Mouse (Mus musculus) ES-E14 (cell line): ENCODE measurements around the gene Ralgps1. TPM values are rescaled to one million over a fixed set of nuclear protein-coding genes. Genes with fewer than 3 reads are reported as not detected.

Experiments
- DNase-seq: peaks from one replicate; pipeline ENCODE4 v3.0.0-alpha.2; 2013; ENCODE audit warnings: low read depth, low spot score
- H3K27ac ChIP-seq: 2 replicates; pipeline ENCODE4 v1.5.1; 2012; ENCODE audit warnings: low read depth, mild to moderate bottlenecking, low read length, moderate library complexity, mixed read lengths; ENCODE audit not compliant: poor library complexity, insufficient read depth, severe bottlenecking
- H3K36me3 ChIP-seq: 2 replicates; pipeline ENCODE4 v1.6.1; 2012; ENCODE audit warnings: mild to moderate bottlenecking, low read length, moderate library complexity, mixed read lengths; ENCODE audit not compliant: control insufficient read depth, poor library complexity, insufficient read depth, severe bottlenecking
- H3K4me1 ChIP-seq, 2 experiments: fragments of 150-350 bp in 1 of 2; sonication (generic) in 1 of 2; 2 replicates each; pipeline ENCODE4 v1.6.1; 2012; ENCODE audit warnings: low read length in 2 of 2, mild to moderate bottlenecking in 1 of 2, mixed read lengths in 1 of 2; ENCODE audit not compliant: control insufficient read depth in 2 of 2, insufficient read depth in 2 of 2, poor library complexity in 1 of 2
- H3K4me3 ChIP-seq, 2 experiments: fragments of 150-350 bp in 1 of 2; sonication (generic) in 1 of 2; 2 replicates each; pipeline ENCODE4 v1.5.1; 2012; ENCODE audit warnings: low read length in 2 of 2, low read depth in 1 of 2, mild to moderate bottlenecking in 1 of 2, mixed read lengths in 1 of 2; ENCODE audit not compliant: insufficient read depth in 1 of 2, poor library complexity in 1 of 2, severe bottlenecking in 1 of 2
- H3K9ac ChIP-seq: 2 replicates; pipeline ENCODE4 v1.6.1; 2012; ENCODE audit warnings: low read depth, mild to moderate bottlenecking, low read length, mixed read lengths; ENCODE audit not compliant: poor library complexity, insufficient read depth, severe bottlenecking
- H3K9me3 ChIP-seq: fragments of 150-350 bp; sonication (generic); 2 replicates; pipeline ENCODE4 v1.6.1; 2012; ENCODE audit warnings: low read depth, mild to moderate bottlenecking, low read length; ENCODE audit not compliant: control insufficient read depth, insufficient read depth
- CHD2 ChIP-seq: IDR thresholded peaks from 2 replicates; pipeline ENCODE4 v1.6.1; 2014; ENCODE audit warnings: mild to moderate bottlenecking, low read depth, low read length, inconsistent platforms
- HCFC1 ChIP-seq: IDR thresholded peaks from 2 replicates; pipeline ENCODE4 v1.6.1; 2012; ENCODE audit warnings: low read length, inconsistent platforms, borderline replicate concordance; ENCODE audit not compliant: insufficient read depth
- MAFK ChIP-seq: IDR thresholded peaks from 2 replicates; pipeline ENCODE4 v1.6.1; 2014; ENCODE audit warnings: mild to moderate bottlenecking, low read depth, low read length, inconsistent platforms; ENCODE audit not compliant: insufficient read depth
- ZC3H11A ChIP-seq: IDR thresholded peaks from 2 replicates; pipeline ENCODE4 v1.6.1; 2012; ENCODE audit warnings: low read depth, mild to moderate bottlenecking, inconsistent platforms, low read length, borderline replicate concordance
- ZNF384 ChIP-seq: IDR thresholded peaks from 2 replicates; pipeline ENCODE4 v1.6.1; 2012; ENCODE audit warnings: low read depth, low read length, inconsistent platforms
- in situ Hi-C, 2 experiments: fragments of 600-800 bp; cut with MboI; formaldehyde crosslinking; loops; one replicate each; pipeline ENCODE4 v1.15.1; 2025; ENCODE audit warnings: low sequenced_read_pairs in 2 of 2, inconsistent platforms in 1 of 2; ENCODE audit not compliant: unreplicated experiment in 2 of 2
- total RNA-seq: library from RNA; depleted of rRNA; stranded (reverse); fragments of 300-350 nt; gene quantifications from 2 replicates; pipeline ENCODE4 v1.2.3, GENCODE M21; 2012

Ralgps1 gene
- total RNA-seq, 1 experiment = 5.4 TPM

- no peak overlapping the region for H3K27ac ChIP-seq
- no peaks in the 10 kb centered on the region for H3K9me3 ChIP-seq
- H3K4me1 ChIP-seq = 0 out of 4 replicates have a peak, but pooled peaks cover 0 to 2% of the 10 kb centered on the region in 2 experiments
- no peaks in the 10 kb centered on the region; the same call in none of the 2 replicates for H3K36me3 ChIP-seq
- H3K9ac ChIP-seq = no peak overlapping the region
- no peak for TF ChIP-seq MAFK
- TF ChIP-seq ZC3H11A = no peak
- TF ChIP-seq HCFC1 = no peak
- no peak for TF ChIP-seq ZNF384
- TF ChIP-seq CHD2 = no peak
- in situ Hi-C loops = no loop called here
- H3K4me3 ChIP-seq = no peak overlapping the region
- no peak for DNase-seq
Observed at GRCm38 (mm10) chr2:33403511-33404003, 32.3 kb upstream of the Ralgps1 start.

DNA sequence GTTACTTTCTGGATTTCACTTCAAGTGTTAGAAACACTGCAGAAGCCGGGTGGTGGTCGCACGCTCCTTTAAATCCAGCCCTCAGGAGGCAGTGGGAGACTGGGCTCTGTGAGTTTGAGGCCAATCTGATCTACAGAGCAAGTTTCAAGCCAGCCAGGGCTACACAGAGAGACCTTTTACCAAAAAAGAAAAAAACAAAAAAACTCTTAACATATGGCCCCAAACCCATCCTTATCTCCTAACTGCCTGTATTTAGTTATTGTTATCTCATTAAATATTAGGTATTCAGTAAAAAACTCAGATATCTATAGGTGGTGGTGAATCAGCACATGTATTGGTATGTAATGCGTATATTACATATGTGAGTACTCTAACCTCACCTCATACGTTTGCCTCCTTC is 31.4 kb upstream of the Ralgps1 start:
- no peak for DNase-seq
- TF ChIP-seq ZC3H11A = no peak
- TF ChIP-seq HCFC1 = no peak
- TF ChIP-seq CHD2 = no peak
- TF ChIP-seq ZNF384 = no peak
- no peak for TF ChIP-seq MAFK
- no peaks in the 10 kb centered on the region for H3K36me3 ChIP-seq
- no peak overlapping the region for H3K9ac ChIP-seq
- H3K9me3 ChIP-seq = no peaks in the 10 kb centered on the region
- in situ Hi-C loops = no loop called here
- 0 out of 4 replicates have a peak, but pooled peaks cover 0 to 2% of the 10 kb centered on the region in 2 experiments for H3K4me1 ChIP-seq
- no peak overlapping the region for H3K27ac ChIP-seq
- no peak overlapping the region for H3K4me3 ChIP-seq

GRCm38 (mm10) chr2:33402236-33402635 is 30.9 kb upstream of the Ralgps1 start:
- Histone ChIP-seq H3K27ac (no peak overlapping the region), H3K9me3 (no peaks in the 10 kb centered on the region), H3K36me3 (no peaks in the 10 kb centered on the region), H3K4me3 (no peak overlapping the region), H3K9ac (no peak overlapping the region), H3K4me1 (0 out of 4 replicates have a peak, but pooled peaks cover 0 to 2% of the 10 kb centered on the region in 2 experiments)
- DNase-seq = peak; percentile 45
- in situ Hi-C loops = no loop called here
- TF ChIP-seq CHD2 (no peak), MAFK (no peak), HCFC1 (no peak), ZNF384 (no peak), ZC3H11A (no peak)

DNA sequence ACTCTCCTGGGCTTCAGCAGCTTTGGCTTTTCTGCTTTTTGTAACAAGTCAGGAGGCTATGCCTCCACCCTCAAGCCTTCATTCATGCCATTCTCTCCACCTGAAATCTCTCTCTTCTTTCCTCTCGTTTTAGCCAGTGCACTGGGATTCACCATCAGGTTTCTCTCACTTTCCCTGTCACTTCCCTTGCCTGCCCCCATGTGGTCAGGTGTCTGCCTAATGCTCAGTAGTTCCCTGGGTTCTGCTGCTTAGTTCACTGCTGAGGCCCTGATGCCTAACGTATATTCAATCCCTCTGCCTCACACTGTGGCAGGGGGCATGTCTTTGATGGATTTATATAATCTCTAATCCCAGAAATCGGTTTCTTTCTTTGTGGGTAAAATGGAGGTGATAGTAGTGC is 29.9 kb upstream of the Ralgps1 start:
- Histone ChIP-seq H3K4me1 (0 out of 4 replicates have a peak, but pooled peaks cover 0 to 2% of the 10 kb centered on the region in 2 experiments), H3K9me3 (no peaks in the 10 kb centered on the region), H3K9ac (no peak overlapping the region), H3K36me3 (no peaks in the 10 kb centered on the region), H3K27ac (no peak overlapping the region), H3K4me3 (no peak overlapping the region)
- TF ChIP-seq ZC3H11A = no peak
- TF ChIP-seq ZNF384 = no peak
- no peak for TF ChIP-seq CHD2
- no peak for TF ChIP-seq MAFK
- TF ChIP-seq HCFC1 = no peak
- in situ Hi-C loops = no loop called here
- DNase-seq = peak; percentile 11

DNA sequence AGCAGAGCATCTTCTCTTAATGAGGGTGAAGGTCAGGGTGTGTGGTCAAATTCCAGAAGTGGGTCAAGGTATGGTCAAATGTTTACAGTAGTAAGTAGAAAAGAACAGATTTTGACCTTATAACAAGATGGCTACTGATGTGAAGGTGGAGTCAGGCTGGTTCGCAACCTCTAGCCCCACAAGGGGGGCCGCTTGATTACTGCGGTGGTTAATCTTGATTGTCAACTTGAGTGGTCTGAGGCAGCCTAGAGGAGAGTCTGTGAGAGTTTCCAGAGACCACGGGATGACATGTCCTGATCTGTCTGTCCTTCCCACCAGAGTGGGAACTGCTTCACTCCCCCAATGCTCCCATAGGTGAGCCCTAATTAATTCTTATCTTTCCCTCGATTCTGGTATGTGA is 29.3 kb upstream of the Ralgps1 start:
- no peak for TF ChIP-seq HCFC1
- TF ChIP-seq MAFK = no peak
- no peak for TF ChIP-seq ZC3H11A
- TF ChIP-seq CHD2 = no peak
- Histone ChIP-seq H3K4me3 (no peak overlapping the region), H3K36me3 (no peaks in the 10 kb centered on the region), H3K9me3 (no peaks in the 10 kb centered on the region), H3K9ac (no peak overlapping the region), H3K4me1 (0 out of 4 replicates have a peak, but pooled peaks cover 0 to 2% of the 10 kb centered on the region in 2 experiments), H3K27ac (no peak overlapping the region)
- DNase-seq = no peak
- in situ Hi-C loops = no loop called here
